Mouse (Mus musculus) neural tube, embryonic 14.5 days (tissue): ENCODE measurements around the gene Vasn. TPM values are rescaled to one million over a fixed set of nuclear protein-coding genes. Genes with fewer than 3 reads are reported as not detected.

Experiments
- ATAC-seq: fragments of 200-750 bp; cut with Nextera tagmentation; 2 replicates; pipeline ENCODE4 v1.8.0; 2017; ENCODE audit warnings: low read depth, mild to moderate bottlenecking, moderate TSS enrichment, moderate library complexity
- H3K27ac ChIP-seq: fragments of 300-500 bp; sonication (generic); 2 replicates; pipeline ENCODE4 v1.5.1; 2014; ENCODE audit warnings: low read depth, mild to moderate bottlenecking, control low read depth, low read length, moderate library complexity, mixed read lengths
- H3K27me3 ChIP-seq: fragments of 300-500 bp; sonication (generic); 2 replicates; pipeline ENCODE4 v1.6.1; 2014; ENCODE audit warnings: low read length; ENCODE audit not compliant: control insufficient read depth, insufficient read depth
- H3K36me3 ChIP-seq: fragments of 300-500 bp; sonication (generic); 2 replicates; pipeline ENCODE4 v1.6.1; 2014; ENCODE audit warnings: low read length, mixed read lengths; ENCODE audit not compliant: control insufficient read depth, insufficient read depth
- H3K4me1 ChIP-seq: fragments of 300-500 bp; sonication (generic); 2 replicates; pipeline ENCODE4 v1.6.1; 2014; ENCODE audit warnings: low read length; ENCODE audit not compliant: control insufficient read depth, insufficient read depth
- H3K4me2 ChIP-seq: fragments of 300-500 bp; sonication (generic); 2 replicates; pipeline ENCODE4 v1.6.1; 2014; ENCODE audit warnings: mild to moderate bottlenecking, low read depth, low read length, control low read depth
- H3K4me3 ChIP-seq: fragments of 300-500 bp; sonication (generic); 2 replicates; pipeline ENCODE4 v1.5.1; 2014; ENCODE audit warnings: low read depth, low read length, control low read depth, mixed read lengths
- H3K9ac ChIP-seq: fragments of 300-500 bp; sonication (generic); replicated peaks from 2 replicates; pipeline ENCODE4 v1.6.1; 2014; ENCODE audit warnings: low read depth, mild to moderate bottlenecking, control low read depth, low read length, mixed read lengths
- H3K9me3 ChIP-seq: fragments of 300-500 bp; sonication (generic); 2 replicates; pipeline ENCODE4 v1.6.1; 2016; ENCODE audit warnings: low read length; ENCODE audit not compliant: control insufficient read depth
- WGBS: fragments of 180-500 bp; shearing (Covaris S2); extraction: QIAGEN DNeasy Blood & Tissue Kit; methylation state at CpG from one replicate; pipeline ENCODE4 v1.1.7; 2014; 5-methylcytosine and 5-hydroxymethylcytosine counted together
- polyA plus RNA-seq: library from polyadenylated mRNA; unstranded; fragments of >200 nt; fragmentation: Nextera tagmentation; extraction: Ambion mirVana; gene quantifications from 2 replicates; pipeline ENCODE4 v1.2.1, GENCODE M21; 2014

Vasn gene
- polyA plus RNA-seq, 1 experiment from 2014 or later, result 4.4 TPM

DNA sequence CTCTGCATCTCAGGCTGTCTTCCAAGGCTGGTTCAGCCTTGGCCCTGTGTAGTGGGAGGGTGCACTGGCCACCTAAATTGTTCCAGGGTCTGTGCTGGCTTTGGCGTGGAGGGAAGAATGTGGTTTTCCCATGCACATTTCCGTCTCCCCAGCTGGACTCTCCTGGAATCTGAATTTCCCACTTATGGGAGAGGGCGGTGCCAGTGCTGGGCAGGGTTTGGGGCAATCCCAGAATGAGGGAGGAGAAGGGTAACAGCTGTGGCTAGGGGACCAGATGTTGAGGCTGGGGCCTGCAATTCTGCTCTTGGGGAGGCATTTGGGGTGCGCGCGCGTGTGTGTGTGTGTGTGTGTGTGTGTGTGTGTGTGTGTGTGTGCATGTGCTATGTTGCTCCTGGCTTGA lies 42.4 kb upstream of the Vasn start:
- Histone ChIP-seq H3K27ac (no peak overlapping the region), H3K36me3 (no peaks in the 10 kb centered on the region), H3K4me1 (peaks cover 57% of the 10 kb centered on the region), H3K27me3 (no peaks in the 10 kb centered on the region), H3K9me3 (no peaks in the 10 kb centered on the region), H3K9ac (0 out of 2 replicates have a peak overlapping the region, but pooled peaks have one; percentile 25), H3K4me2 (peak overlapping the region; percentile 92), H3K4me3 (peak overlapping the region; percentile 78; the same call in 1 of the 2 replicates)
- WGBS, result 45% methylated on average over 7 of the region's 7 CpGs
- no peak for ATAC-seq

GRCm38 (mm10) chr16:4598041-4598440 lies 41.7 kb upstream of the Vasn start:
- ATAC-seq, result no peak
- H3K36me3 ChIP-seq, result no peaks in the 10 kb centered on the region
- WGBS, result 64% methylated on average over 5 of the region's 5 CpGs
- H3K27me3 ChIP-seq, result no peaks in the 10 kb centered on the region
- H3K27ac ChIP-seq, result no peak overlapping the region; the same call in 1 of the 2 replicates
- peaks cover 62% of the 10 kb centered on the region for H3K4me1 ChIP-seq
- 0 out of 2 replicates have a peak overlapping the region, but pooled peaks have one; percentile 25 for H3K9ac ChIP-seq
- H3K4me2 ChIP-seq, result 0 out of 2 replicates have a peak overlapping the region, but pooled peaks have one; percentile 1
- no peaks in the 10 kb centered on the region for H3K9me3 ChIP-seq
- H3K4me3 ChIP-seq, result no peak overlapping the region

- 7% methylated on average over 6 of the region's 6 CpGs for WGBS
- Histone ChIP-seq H3K4me2 (no peak overlapping the region), H3K4me3 (no peak overlapping the region), H3K27ac (no peak overlapping the region; the same call in 1 of the 2 replicates), H3K36me3 (no peaks in the 10 kb centered on the region), H3K9ac (no peak overlapping the region), H3K27me3 (no peaks in the 10 kb centered on the region), H3K9me3 (no peaks in the 10 kb centered on the region), H3K4me1 (peaks cover 67% of the 10 kb centered on the region)
- no peak for ATAC-seq
Observed at GRCm38 (mm10) chr16:4598891-4599543, 40.7 kb upstream of the Vasn start.

DNA sequence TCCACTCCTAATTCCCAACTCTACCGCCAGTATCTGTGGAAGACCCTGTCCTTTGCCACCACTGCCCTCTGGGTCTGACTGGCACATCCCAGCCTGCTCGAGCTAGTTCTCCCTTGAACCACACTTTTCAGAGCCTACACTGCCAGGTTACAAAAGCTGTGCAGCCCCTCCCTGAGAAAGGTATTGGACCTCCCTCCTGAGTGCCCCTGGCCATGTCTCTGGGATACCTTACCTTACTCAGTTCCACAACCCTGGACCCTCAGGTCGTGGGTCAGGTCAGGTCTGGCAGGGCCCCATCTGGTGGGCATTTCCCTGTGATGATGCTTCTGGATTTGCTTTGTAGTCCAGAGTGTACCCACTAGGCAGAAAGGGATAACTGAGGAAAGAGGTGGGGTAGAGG lies 40.1 kb upstream of the Vasn start:
- 86% methylated on average over 3 of the region's 3 CpGs for WGBS
- no peak overlapping the region for H3K9ac ChIP-seq
- no peaks in the 10 kb centered on the region for H3K36me3 ChIP-seq
- no peaks in the 10 kb centered on the region for H3K27me3 ChIP-seq
- H3K9me3 ChIP-seq, result no peaks in the 10 kb centered on the region
- H3K4me2 ChIP-seq, result no peak overlapping the region
- no peak overlapping the region for H3K27ac ChIP-seq
- no peak overlapping the region for H3K4me3 ChIP-seq
- ATAC-seq, result no peak
- H3K4me1 ChIP-seq, result peaks cover 67% of the 10 kb centered on the region

GRCm38 (mm10) chr16:4600701-4601310 lies 38.9 kb upstream of the Vasn start:
- no peak for ATAC-seq
- Histone ChIP-seq H3K27ac (no peak overlapping the region), H3K9ac (no peak overlapping the region), H3K4me2 (no peak overlapping the region), H3K36me3 (no peaks in the 10 kb centered on the region), H3K4me3 (no peak overlapping the region), H3K9me3 (no peaks in the 10 kb centered on the region), H3K4me1 (peaks cover 72% of the 10 kb centered on the region), H3K27me3 (no peaks in the 10 kb centered on the region)
- WGBS, result 80% methylated on average over 9 of the region's 9 CpGs

DNA sequence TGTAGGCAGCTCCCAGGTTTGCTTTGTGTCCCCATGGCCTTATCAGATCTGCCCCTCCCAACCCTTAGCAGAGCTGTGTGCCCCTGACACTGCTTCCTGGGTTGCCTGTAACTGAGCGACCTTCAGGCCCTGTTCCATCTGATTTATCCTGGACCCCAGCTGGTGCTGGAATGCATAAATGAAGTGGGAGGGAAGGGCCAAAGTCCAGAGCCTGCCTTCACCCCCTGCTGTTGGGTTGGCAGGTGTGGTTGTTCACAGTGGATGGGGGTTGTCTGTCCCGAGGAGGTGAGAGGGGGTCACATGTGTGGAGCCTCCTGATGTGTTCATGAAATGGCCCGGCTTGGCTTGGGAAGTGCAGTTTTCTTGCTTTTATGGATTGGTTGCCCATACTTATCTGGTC lies 37.6 kb upstream of the Vasn start:
- H3K27ac ChIP-seq, result no peak overlapping the region
- WGBS, result 8% methylated on average over 3 of the region's 3 CpGs

GRCm38 (mm10) chr16:4602766-4603452 lies 36.8 kb upstream of the Vasn start:
- Histone ChIP-seq H3K4me2 (no peak overlapping the region), H3K9me3 (no peaks in the 10 kb centered on the region), H3K36me3 (no peaks in the 10 kb centered on the region), H3K4me3 (no peak overlapping the region), H3K9ac (no peak overlapping the region), H3K27ac (no peak overlapping the region), H3K4me1 (peaks cover 60% of the 10 kb centered on the region), H3K27me3 (no peaks in the 10 kb centered on the region)
- 31% methylated on average over 7 of the region's 7 CpGs for WGBS
- ATAC-seq, result no peak

More for the DNA sequence above, 37.6 kb upstream of the Vasn start:
- H3K27me3 ChIP-seq, result no peaks in the 10 kb centered on the region
- H3K4me3 ChIP-seq, result no peak overlapping the region
- no peaks in the 10 kb centered on the region for H3K9me3 ChIP-seq
- ATAC-seq, result no peak
- H3K36me3 ChIP-seq, result no peaks in the 10 kb centered on the region
- no peak overlapping the region for H3K4me2 ChIP-seq
- H3K4me1 ChIP-seq, result peaks cover 62% of the 10 kb centered on the region
- peak overlapping the region; percentile 11; the same call in 1 of the 2 replicates for H3K9ac ChIP-seq

- no peaks in the 10 kb centered on the region for H3K9me3 ChIP-seq
- no peak overlapping the region for H3K27ac ChIP-seq
- WGBS, result 58% methylated on average over 1 of the region's 1 CpGs
- H3K36me3 ChIP-seq, result no peaks in the 10 kb centered on the region
- no peak for ATAC-seq
- no peak overlapping the region for H3K4me3 ChIP-seq
- no peaks in the 10 kb centered on the region for H3K27me3 ChIP-seq
- H3K4me2 ChIP-seq, result no peak overlapping the region
- no peak overlapping the region for H3K9ac ChIP-seq
- peaks cover 55% of the 10 kb centered on the region for H3K4me1 ChIP-seq
Observed at GRCm38 (mm10) chr16:4603453-4603837, 36.3 kb upstream of the Vasn start.

DNA sequence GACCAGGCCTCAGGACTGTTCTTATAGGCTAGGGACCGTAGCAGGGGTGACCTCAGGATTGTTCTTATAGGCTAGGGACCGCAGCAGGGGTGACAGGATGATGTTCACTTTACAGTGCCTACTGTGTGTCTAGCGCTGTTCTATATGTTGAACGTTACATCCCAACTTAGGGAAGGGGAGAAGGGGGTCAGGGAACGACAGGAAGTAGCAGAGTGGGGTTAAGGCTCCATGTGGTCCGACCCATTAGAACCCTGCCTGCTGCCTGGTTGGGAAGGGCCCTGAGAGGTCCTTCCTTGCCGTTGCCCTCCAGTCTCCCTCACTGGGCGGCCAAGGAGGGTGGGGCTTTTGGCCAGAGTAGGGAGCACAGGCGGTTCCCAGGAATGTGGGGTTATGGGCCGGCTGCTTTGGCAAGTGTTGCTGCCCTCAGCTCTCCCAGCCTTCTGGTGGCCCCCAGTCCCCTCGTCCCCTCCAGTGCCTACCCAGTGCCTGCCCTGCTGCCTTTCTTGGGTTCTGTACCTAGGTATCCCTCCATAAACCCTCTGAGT lies 35.4 kb upstream of the Vasn start:
- Histone ChIP-seq H3K4me2 (no peak overlapping the region), H3K4me3 (no peak overlapping the region), H3K36me3 (no peaks in the 10 kb centered on the region), H3K27me3 (no peaks in the 10 kb centered on the region), H3K9me3 (no peaks in the 10 kb centered on the region), H3K27ac (no peak overlapping the region), H3K9ac (no peak overlapping the region), H3K4me1 (peaks cover 46% of the 10 kb centered on the region)
- 68% methylated on average over 11 of the region's 11 CpGs for WGBS
- no peak for ATAC-seq
